Mouse (Mus musculus) forebrain, embryonic 10.5 days (tissue): ENCODE data around the gene Lrrfip1. TPM values are rescaled to one million over a fixed set of nuclear protein-coding genes. Genes with fewer than 3 reads are reported as not detected.

ENCODE experiments used
- DNase-seq: peaks from one replicate; pipeline ENCODE4 v3.0.0-alpha.2; 2017; ENCODE audit warnings: low spot score; ENCODE audit errors: extremely low spot score
- H3K27ac ChIP-seq: fragments of 300-500 bp; sonication (generic); 2 replicates; pipeline ENCODE4 v1.5.1; 2016; ENCODE audit warnings: mild to moderate bottlenecking
- H3K27me3 ChIP-seq: fragments of 300-500 bp; sonication (generic); 2 replicates; pipeline ENCODE4 v1.6.1; 2016; ENCODE audit warnings: mild to moderate bottlenecking; ENCODE audit not compliant: poor library complexity, severe bottlenecking
- H3K36me3 ChIP-seq: fragments of 300-500 bp; sonication (generic); replicated peaks from 2 replicates; pipeline ENCODE4 v1.6.1; 2016; ENCODE audit warnings: mild to moderate bottlenecking, moderate library complexity
- H3K4me1 ChIP-seq: fragments of 300-500 bp; sonication (generic); 2 replicates; pipeline ENCODE4 v1.6.1; 2016
- H3K4me3 ChIP-seq: fragments of 300-500 bp; sonication (generic); 2 replicates; pipeline ENCODE4 v1.5.1; 2016; ENCODE audit warnings: mild to moderate bottlenecking, moderate library complexity
- H3K9me3 ChIP-seq: fragments of 300-500 bp; sonication (generic); 2 replicates; pipeline ENCODE4 v1.6.1; 2016; ENCODE audit warnings: mild to moderate bottlenecking, moderate library complexity
- WGBS: fragments of 180-500 bp; shearing (Covaris S2); methylation state at CpG from one replicate; pipeline ENCODE4 v1.1.7; 2016; 5-methylcytosine and 5-hydroxymethylcytosine counted together
- polyA plus RNA-seq: library from polyadenylated mRNA; unstranded; fragments of >200 nt; fragmentation: Nextera tagmentation; extraction: Ambion mirVana; gene quantifications from 2 replicates; pipeline ENCODE4 v1.2.1, GENCODE M21; 2016

Gene Lrrfip1
- polyA plus RNA-seq, 1 experiment from 2014 or later: 25.1 TPM

- no peak for DNase-seq
- Histone ChIP-seq H3K36me3 (no peaks in the 10 kb centered on the region), H3K27me3 (peaks cover 28% of the 10 kb centered on the region), H3K4me1 (peaks cover 61% of the 10 kb centered on the region), H3K9me3 (no peaks in the 10 kb centered on the region), H3K4me3 (peak overlapping the region; percentile 68), H3K27ac (peak overlapping the region; percentile 84; the same call in 1 of the 2 replicates)
- WGBS: 52% methylated on average over 10 of the region's 10 CpGs
Observed at GRCm38 (mm10) chr1:91054074-91054471, 55.5 kb downstream of the Lrrfip1 start.

- Histone ChIP-seq H3K9me3 (no peaks in the 10 kb centered on the region), H3K27ac (no peak overlapping the region), H3K4me3 (no peak overlapping the region), H3K36me3 (no peaks in the 10 kb centered on the region), H3K4me1 (peaks cover 61% of the 10 kb centered on the region), H3K27me3 (peaks cover 28% of the 10 kb centered on the region)
- DNase-seq: no peak
- 89% methylated on average over 3 of the region's 3 CpGs for WGBS
Observed at GRCm38 (mm10) chr1:91054815-91055214, 56.3 kb downstream of the Lrrfip1 start.

- WGBS: 69% methylated on average over 9 of the region's 9 CpGs
- Histone ChIP-seq H3K9me3 (no peaks in the 10 kb centered on the region), H3K4me3 (no peak overlapping the region), H3K27ac (0 out of 2 replicates have a peak overlapping the region, but pooled peaks have one; percentile 15), H3K36me3 (no peaks in the 10 kb centered on the region), H3K27me3 (peaks cover 28% of the 10 kb centered on the region), H3K4me1 (peaks cover 61% of the 10 kb centered on the region)
- no peak for DNase-seq
Observed at GRCm38 (mm10) chr1:91055744-91056143, 57.2 kb downstream of the Lrrfip1 start.

- Histone ChIP-seq H3K4me3 (no peak overlapping the region), H3K9me3 (no peaks in the 10 kb centered on the region), H3K4me1 (peaks cover 58% of the 10 kb centered on the region), H3K27ac (no peak overlapping the region), H3K36me3 (no peaks in the 10 kb centered on the region), H3K27me3 (peaks cover 23% of the 10 kb centered on the region)
- WGBS: 92% methylated on average over 8 of the region's 8 CpGs
- no peak for DNase-seq
Observed at GRCm38 (mm10) chr1:91056416-91056815, 57.9 kb downstream of the Lrrfip1 start.

GRCm38 (mm10) chr1:91057311-91058245, 59.0 kb downstream of the Lrrfip1 start:
- WGBS: 71% methylated on average over 18 of the region's 18 CpGs
- H3K27me3 ChIP-seq: peaks cover 13% of the 10 kb centered on the region
- 0 out of 2 replicates have a peak overlapping the region, but pooled peaks have one; percentile 27 for H3K27ac ChIP-seq
- H3K36me3 ChIP-seq: no peaks in the 10 kb centered on the region
- peaks cover 62% of the 10 kb centered on the region for H3K4me1 ChIP-seq
- H3K4me3 ChIP-seq: no peak overlapping the region
- H3K9me3 ChIP-seq: no peaks in the 10 kb centered on the region
- no peak for DNase-seq

GRCm38 (mm10) chr1:91058251-91058650, 59.7 kb downstream of the Lrrfip1 start:
- peaks cover 10% of the 10 kb centered on the region for H3K27me3 ChIP-seq
- 76% methylated on average over 6 of the region's 6 CpGs for WGBS
- no peaks in the 10 kb centered on the region for H3K9me3 ChIP-seq
- no peak for DNase-seq
- H3K4me3 ChIP-seq: no peak overlapping the region
- H3K36me3 ChIP-seq: no peaks in the 10 kb centered on the region
- H3K4me1 ChIP-seq: peaks cover 62% of the 10 kb centered on the region
- H3K27ac ChIP-seq: no peak overlapping the region

- H3K4me3 ChIP-seq: no peak overlapping the region
- no peaks in the 10 kb centered on the region for H3K9me3 ChIP-seq
- H3K27ac ChIP-seq: no peak overlapping the region
- WGBS: 88% methylated on average over 9 of the region's 9 CpGs
- peaks cover 51% of the 10 kb centered on the region for H3K4me1 ChIP-seq
- DNase-seq: no peak
- H3K27me3 ChIP-seq: no peaks in the 10 kb centered on the region
- H3K36me3 ChIP-seq: no peaks in the 10 kb centered on the region
Observed at GRCm38 (mm10) chr1:91059792-91060604, 61.5 kb downstream of the Lrrfip1 start.

- H3K9me3 ChIP-seq: no peaks in the 10 kb centered on the region
- peaks cover 42% of the 10 kb centered on the region for H3K4me1 ChIP-seq
- no peak overlapping the region for H3K27ac ChIP-seq
- H3K36me3 ChIP-seq: no peaks in the 10 kb centered on the region
- DNase-seq: no peak
- H3K4me3 ChIP-seq: no peak overlapping the region
- 84% methylated on average over 4 of the region's 4 CpGs for WGBS
- no peaks in the 10 kb centered on the region for H3K27me3 ChIP-seq
Observed at GRCm38 (mm10) chr1:91061105-91061504, 62.6 kb downstream of the Lrrfip1 start.

- peaks cover 29% of the 10 kb centered on the region for H3K4me1 ChIP-seq
Observed at GRCm38 (mm10) chr1:91062363-91062762, 63.8 kb downstream of the Lrrfip1 start.

GRCm38 (mm10) chr1:91064053-91064452, 65.5 kb downstream of the Lrrfip1 start:
- WGBS: 89% methylated on average over 2 of the region's 2 CpGs

More at GRCm38 (mm10) chr1:91062363-91062762, 63.8 kb downstream of the Lrrfip1 start:
- 58% methylated on average over 5 of the region's 5 CpGs for WGBS
- peak overlapping the region; percentile 3; the same call in 1 of the 2 replicates for H3K27ac ChIP-seq
- H3K36me3 ChIP-seq: no peaks in the 10 kb centered on the region
- H3K27me3 ChIP-seq: no peaks in the 10 kb centered on the region
- no peak for DNase-seq
- no peaks in the 10 kb centered on the region for H3K9me3 ChIP-seq
- H3K4me3 ChIP-seq: no peak overlapping the region

GRCm38 (mm10) chr1:91064903-91065525, 66.5 kb downstream of the Lrrfip1 start:
- Histone ChIP-seq H3K27ac (0 out of 2 replicates have a peak overlapping the region, but pooled peaks have one; percentile 11), H3K36me3 (no peaks in the 10 kb centered on the region), H3K4me1 (peaks cover 18% of the 10 kb centered on the region), H3K27me3 (no peaks in the 10 kb centered on the region), H3K4me3 (no peak overlapping the region), H3K9me3 (no peaks in the 10 kb centered on the region)
- WGBS: 92% methylated on average over 11 of the region's 11 CpGs
- DNase-seq: no peak

More at GRCm38 (mm10) chr1:91064053-91064452, 65.5 kb downstream of the Lrrfip1 start:
- H3K9me3 ChIP-seq: no peaks in the 10 kb centered on the region
- H3K4me1 ChIP-seq: peaks cover 18% of the 10 kb centered on the region
- no peak for DNase-seq
- H3K27ac ChIP-seq: no peak overlapping the region
- H3K4me3 ChIP-seq: no peak overlapping the region
- no peaks in the 10 kb centered on the region for H3K27me3 ChIP-seq
- no peaks in the 10 kb centered on the region for H3K36me3 ChIP-seq

- no peaks in the 10 kb centered on the region for H3K27me3 ChIP-seq
- peaks cover 18% of the 10 kb centered on the region for H3K4me1 ChIP-seq
- H3K36me3 ChIP-seq: no peaks in the 10 kb centered on the region
- DNase-seq: no peak
- H3K9me3 ChIP-seq: no peaks in the 10 kb centered on the region
- H3K4me3 ChIP-seq: no peak overlapping the region
- WGBS: 94% methylated on average over 6 of the region's 6 CpGs
- no peak overlapping the region for H3K27ac ChIP-seq
Observed at GRCm38 (mm10) chr1:91066061-91066460, 67.5 kb downstream of the Lrrfip1 start.
